Mouse (Mus musculus) heart, embryonic 15.5 days (tissue): Measurements from ENCODE around the gene Trub1. TPM values are rescaled to one million over a fixed set of nuclear protein-coding genes. Genes with fewer than 3 reads are reported as not detected.

Experiments used
- ATAC-seq: fragments of 200-750 bp; cut with Nextera tagmentation; replicated peaks from 2 replicates; pipeline ENCODE4 v1.8.0; 2017; ENCODE audit warnings: low read depth, moderate TSS enrichment; ENCODE audit not compliant: insufficient number of reproducible peaks, insufficient read depth, low FRiP score
- H3K27ac ChIP-seq: fragments of 300-500 bp; sonication (generic); 2 replicates; pipeline ENCODE4 v1.5.1; 2015; ENCODE audit warnings: mild to moderate bottlenecking, inconsistent platforms
- H3K27me3 ChIP-seq: fragments of 300-500 bp; sonication (generic); 2 replicates; pipeline ENCODE4 v1.6.1; 2015; ENCODE audit warnings: inconsistent platforms
- H3K36me3 ChIP-seq: fragments of 300-500 bp; sonication (generic); 2 replicates; pipeline ENCODE4 v1.6.1; 2015; ENCODE audit warnings: mild to moderate bottlenecking, inconsistent platforms
- H3K4me1 ChIP-seq: fragments of 300-500 bp; sonication (generic); replicated peaks from 2 replicates; pipeline ENCODE4 v1.6.1; 2015; ENCODE audit warnings: inconsistent platforms
- H3K4me2 ChIP-seq: fragments of 300-500 bp; sonication (generic); 2 replicates; pipeline ENCODE4 v1.6.1; 2015; ENCODE audit warnings: inconsistent platforms, mild to moderate bottlenecking, moderate library complexity
- H3K4me3 ChIP-seq: fragments of 300-500 bp; sonication (generic); 2 replicates; pipeline ENCODE4 v1.5.1; 2015; ENCODE audit warnings: mild to moderate bottlenecking, inconsistent platforms
- H3K9ac ChIP-seq: fragments of 300-500 bp; sonication (generic); 2 replicates; pipeline ENCODE4 v1.6.1; 2015; ENCODE audit warnings: mild to moderate bottlenecking, inconsistent platforms
- H3K9me3 ChIP-seq: fragments of 300-500 bp; sonication (generic); replicated peaks from 2 replicates; pipeline ENCODE4 v1.6.1; 2016; ENCODE audit warnings: inconsistent platforms
- WGBS: fragments of 180-500 bp; shearing (Covaris S2); methylation state at CpG from one replicate; pipeline ENCODE4 v1.1.7; 2015; ENCODE audit warnings: mixed read lengths; 5-methylcytosine and 5-hydroxymethylcytosine counted together
- polyA plus RNA-seq: library from polyadenylated mRNA; unstranded; fragments of >200 nt; fragmentation: Nextera tagmentation; extraction: Ambion mirVana; gene quantifications from 2 replicates; pipeline ENCODE4 v1.2.1, GENCODE M21; 2015

Gene Trub1
- polyA plus RNA-seq, 1 experiment from 2014 or later, result 9.6 TPM

- H3K4me2 ChIP-seq, result no peak overlapping the region
- WGBS, result 79% methylated on average over 17 of the region's 17 CpGs
- no peak for ATAC-seq
These were observed 70.7 kb downstream of the Trub1 start for GRCm38 (mm10) chr19:57523363-57523762.

DNA sequence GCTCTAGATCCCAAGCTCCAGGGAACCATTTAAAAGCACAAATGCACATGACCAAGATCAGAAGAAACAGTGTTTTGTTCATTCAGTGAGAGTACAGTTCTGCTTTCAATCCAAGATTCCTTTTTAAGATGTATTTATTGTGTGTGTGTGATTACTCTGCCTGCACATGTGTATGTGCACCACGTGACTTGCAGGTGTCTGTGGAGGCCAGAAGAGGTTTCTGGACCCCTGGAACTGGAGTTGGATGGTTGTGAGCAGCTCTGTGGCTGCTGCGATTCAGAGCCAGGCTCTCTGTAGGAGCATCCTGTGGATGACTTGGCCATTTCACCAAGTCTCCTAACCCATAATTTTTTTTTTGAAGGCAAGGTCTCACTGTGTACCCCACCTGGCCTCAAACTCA, 73.0 kb downstream of the Trub1 start:
- Histone ChIP-seq H3K27ac (no peak overlapping the region), H3K9ac (no peak overlapping the region), H3K9me3 (no peaks in the 10 kb centered on the region), H3K4me3 (no peak overlapping the region), H3K36me3 (no peaks in the 10 kb centered on the region), H3K4me1 (no peaks in the 10 kb centered on the region), H3K27me3 (peaks cover 2% of the 10 kb centered on the region; the same call in 1 of the 2 replicates), H3K4me2 (no peak overlapping the region)
- ATAC-seq, result no peak
- WGBS, result 78% methylated on average over 2 of the region's 2 CpGs

More at GRCm38 (mm10) chr19:57523363-57523762, 70.7 kb downstream of the Trub1 start:
- H3K9me3 ChIP-seq, result no peaks in the 10 kb centered on the region
- H3K9ac ChIP-seq, result no peak overlapping the region
- H3K4me1 ChIP-seq, result no peaks in the 10 kb centered on the region
- no peak overlapping the region for H3K27ac ChIP-seq
- no peaks in the 10 kb centered on the region for H3K36me3 ChIP-seq
- peaks cover 2% of the 10 kb centered on the region; the same call in 1 of the 2 replicates for H3K27me3 ChIP-seq
- H3K4me3 ChIP-seq, result no peak overlapping the region

- no peak overlapping the region for H3K4me3 ChIP-seq
- 63% methylated on average over 4 of the region's 4 CpGs for WGBS
- no peak for ATAC-seq
These were observed 77.5 kb downstream of the Trub1 start for GRCm38 (mm10) chr19:57530212-57530611.

GRCm38 (mm10) chr19:57534262-57534661, 81.5 kb downstream of the Trub1 start:
- Histone ChIP-seq H3K4me2 (no peak overlapping the region), H3K27ac (no peak overlapping the region), H3K4me3 (no peak overlapping the region), H3K4me1 (no peaks in the 10 kb centered on the region), H3K9me3 (no peaks in the 10 kb centered on the region), H3K9ac (no peak overlapping the region), H3K36me3 (no peaks in the 10 kb centered on the region), H3K27me3 (no peaks in the 10 kb centered on the region)
- no peak for ATAC-seq
- 76% methylated on average over 7 of the region's 7 CpGs for WGBS

More at GRCm38 (mm10) chr19:57530212-57530611, 77.5 kb downstream of the Trub1 start:
- H3K36me3 ChIP-seq, result no peaks in the 10 kb centered on the region
- H3K9ac ChIP-seq, result no peak overlapping the region
- no peaks in the 10 kb centered on the region for H3K9me3 ChIP-seq
- H3K27ac ChIP-seq, result no peak overlapping the region
- no peak overlapping the region for H3K4me2 ChIP-seq
- H3K27me3 ChIP-seq, result no peaks in the 10 kb centered on the region
- no peaks in the 10 kb centered on the region for H3K4me1 ChIP-seq

- H3K36me3 ChIP-seq, result no peaks in the 10 kb centered on the region
- 63% methylated on average over 5 of the region's 5 CpGs for WGBS
- no peak overlapping the region for H3K4me2 ChIP-seq
- H3K4me1 ChIP-seq, result no peaks in the 10 kb centered on the region
- ATAC-seq, result no peak
- H3K9ac ChIP-seq, result no peak overlapping the region
- H3K9me3 ChIP-seq, result no peaks in the 10 kb centered on the region
- H3K27me3 ChIP-seq, result no peaks in the 10 kb centered on the region
- no peak overlapping the region for H3K27ac ChIP-seq
- H3K4me3 ChIP-seq, result no peak overlapping the region
These were observed 83.8 kb downstream of the Trub1 start for GRCm38 (mm10) chr19:57536512-57536911.

DNA sequence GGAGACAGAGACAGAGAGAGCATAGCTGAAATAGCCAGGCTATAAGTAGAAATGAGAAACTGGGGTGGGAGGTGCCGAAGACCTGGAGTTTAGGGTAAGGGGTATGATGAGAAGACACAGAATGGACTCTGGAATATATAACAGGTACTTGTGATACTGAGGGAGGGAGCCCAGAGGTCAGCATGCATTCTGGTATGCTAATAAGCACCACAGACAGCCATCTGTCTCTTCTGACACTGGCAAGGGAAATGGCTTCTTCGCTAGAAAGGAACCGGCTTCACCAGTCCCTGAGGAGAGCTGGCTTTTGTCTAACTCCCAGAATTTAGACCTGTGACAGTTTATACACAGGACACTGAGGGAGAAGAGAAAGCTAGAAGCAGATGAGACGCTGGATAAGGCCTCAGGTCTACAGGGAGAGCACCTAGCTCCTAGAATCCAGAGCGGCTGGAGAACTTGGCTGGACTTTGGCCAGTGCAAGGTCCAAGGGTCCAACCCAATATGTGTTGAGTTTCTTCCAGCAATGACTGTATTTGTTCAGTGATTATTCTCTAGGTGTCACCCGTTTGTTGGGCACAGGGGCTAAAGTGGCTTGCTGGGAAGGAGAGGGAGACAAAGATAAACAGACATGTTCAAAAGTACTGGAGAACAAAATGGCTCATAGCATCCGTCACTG, 84.9 kb downstream of the Trub1 start:
- H3K27ac ChIP-seq, result no peak overlapping the region
- no peaks in the 10 kb centered on the region for H3K9me3 ChIP-seq
- no peaks in the 10 kb centered on the region for H3K27me3 ChIP-seq
- H3K4me1 ChIP-seq, result no peaks in the 10 kb centered on the region
- no peak overlapping the region for H3K9ac ChIP-seq
- 68% methylated on average over 7 of the region's 7 CpGs for WGBS
- no peak overlapping the region for H3K4me2 ChIP-seq
- H3K36me3 ChIP-seq, result no peaks in the 10 kb centered on the region
- H3K4me3 ChIP-seq, result no peak overlapping the region
- no peak for ATAC-seq

GRCm38 (mm10) chr19:57540118-57540517, 87.4 kb downstream of the Trub1 start:
- Histone ChIP-seq H3K9me3 (no peaks in the 10 kb centered on the region), H3K36me3 (no peaks in the 10 kb centered on the region), H3K9ac (no peak overlapping the region), H3K4me2 (no peak overlapping the region), H3K4me3 (no peak overlapping the region), H3K4me1 (peaks cover 14% of the 10 kb centered on the region), H3K27me3 (no peaks in the 10 kb centered on the region), H3K27ac (no peak overlapping the region)
- WGBS, result 94% methylated on average over 11 of the region's 11 CpGs
- ATAC-seq, result no peak

Other genes starting within 250 kb of the Trub1 start
- gene Ablim1, start 138.0 kb upstream of the Trub1 start, polyA plus RNA-seq, result 56.2 and 63.8 TPM in 2 replicates
- gene Fam160b1, start 92.2 kb upstream of the Trub1 start, polyA plus RNA-seq, result 9.4 and 11.1 TPM in 2 replicates
- gene Atrnl1, start 158.1 kb downstream of the Trub1 start, polyA plus RNA-seq, result 2.9 and 3.8 TPM in 2 replicates